ENCODE assay signal across 9 mouse cellular contexts in the genomic region with DNA sequence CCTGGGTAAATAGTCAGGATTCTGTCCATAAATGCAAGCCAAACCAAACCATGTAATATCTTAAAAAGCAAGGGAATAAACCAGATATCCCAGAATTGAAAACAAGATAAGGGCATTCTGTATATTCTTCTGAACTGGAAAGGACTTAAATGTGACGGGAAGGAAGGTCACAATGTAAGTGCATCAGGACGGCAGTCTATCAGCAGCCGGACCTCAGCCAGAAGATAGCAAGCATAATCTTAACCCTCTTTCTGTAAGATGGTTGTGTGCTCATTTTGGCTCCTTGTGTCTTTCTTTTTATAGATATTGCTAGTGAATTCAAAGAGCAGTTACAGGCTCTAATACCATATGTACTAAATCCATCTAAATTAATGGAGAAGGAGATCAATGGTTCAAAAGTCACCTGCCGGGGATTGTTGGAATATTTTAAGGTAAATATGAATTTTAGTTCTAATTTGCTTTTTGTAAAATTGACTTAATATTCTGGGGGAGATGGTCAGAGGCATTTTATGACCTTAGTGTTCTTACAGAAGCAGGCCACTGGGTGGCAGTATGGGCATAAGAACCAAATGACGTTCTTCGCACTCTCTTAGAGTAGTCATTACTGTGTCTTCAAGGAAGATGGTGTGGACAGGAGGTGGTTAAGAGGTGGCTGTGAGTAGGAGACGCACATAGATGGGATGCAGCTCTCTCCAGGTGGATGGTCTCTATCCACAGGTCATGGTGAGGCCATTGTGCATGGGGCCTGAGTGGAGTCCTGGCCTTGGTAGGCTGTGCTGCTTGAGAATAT. TPM values are rescaled to one million over a fixed set of nuclear protein-coding genes. Genes with fewer than 3 reads are reported as not detected.
DNase-seq lines count a peak whose midpoint lies in the region; ATAC-seq and TF ChIP-seq lines count a peak whose summit lies in the region.
"Had no signal": no experiment of that assay in that cellular context is flagged by ENCODE, and none has a peak within 500 bp of the region (broad histone marks: within the 10 kb centered on the region; RNA-seq: fewer than 3 reads in every experiment).

No protein-coding gene starts in this region.

- H3K27ac ChIP-seq in heart, embryonic 11.5 days (ENCODE audit: low read depth, low read length): no peak overlapping the region
- no peak overlapping the region for H3K27ac ChIP-seq in cerebellum, adult 2 months (ENCODE audit: insufficient read depth, low read length)
- H3K27ac ChIP-seq in midbrain, embryonic 11.5 days (ENCODE audit: low read depth, low read length): no peak overlapping the region
- no peak overlapping the region for H3K27ac ChIP-seq in small intestine, adult 2 months (ENCODE audit: insufficient read depth, low read depth, low read length)

- H3K4me3 ChIP-seq in heart, embryonic 11.5 days (ENCODE audit: low read depth, low read length): no peak overlapping the region
- H3K4me3 ChIP-seq in cerebellum, adult 2 months (replicated peaks; ENCODE audit: insufficient read depth, low read depth, low read length): no peak overlapping the region
- H3K4me3 ChIP-seq in midbrain, embryonic 11.5 days (ENCODE audit: low read depth, low read length): no peak overlapping the region
- no peak overlapping the region for H3K4me3 ChIP-seq in small intestine, adult 2 months (ENCODE audit: low read depth, low read length)
- H3K4me3 ChIP-seq: myocyte had no signal

- DNase-seq in heart, adult 18-20 months: peak; percentile 46 to 84
- DNase-seq in cerebellum, adult 2 months: peak; percentile 14 to 52
- peak; percentile 64 to 69 for DNase-seq in left cerebral cortex, postnatal 14 days (ENCODE audit: low spot score in 2 of 2)
- peak; percentile 88 for DNase-seq in midbrain, embryonic 11.5 days (ENCODE audit: low spot score, missing footprints)

- TF ChIP-seq POLR2A in cerebellum, adult 2 months (IDR thresholded peaks at IDR 0.05; ENCODE audit: borderline replicate concordance, insufficient read depth, low read length): no peak
- no peak for TF ChIP-seq POLR2A in small intestine, adult 2 months (IDR thresholded peaks at IDR 0.05; ENCODE audit: low read depth, low read length)

- H3K4me1 ChIP-seq in heart, embryonic 11.5 days (ENCODE audit: control insufficient read depth, insufficient read depth, low read length): no peaks in the 10 kb centered on the region
- no peaks in the 10 kb centered on the region for H3K4me1 ChIP-seq in cerebellum, adult 2 months (ENCODE audit: control insufficient read depth, insufficient read depth, low read length)
- H3K4me1 ChIP-seq in midbrain, embryonic 11.5 days (ENCODE audit: control insufficient read depth, insufficient read depth, low read length): no peaks in the 10 kb centered on the region
- no peaks in the 10 kb centered on the region for H3K4me1 ChIP-seq in small intestine, adult 2 months (ENCODE audit: control insufficient read depth, insufficient read depth, insufficient read length, low read length)

- H3K27me3 ChIP-seq in heart, embryonic 11.5 days (ENCODE audit: control insufficient read depth, insufficient read depth, low read length): no peaks in the 10 kb centered on the region
- no peaks in the 10 kb centered on the region for H3K27me3 ChIP-seq in cerebellum, adult 2 months (ENCODE audit: control insufficient read depth, insufficient read depth, low read length)
- H3K27me3 ChIP-seq in midbrain, embryonic 11.5 days (ENCODE audit: control insufficient read depth, insufficient read depth, low read length): no peaks in the 10 kb centered on the region
- no peaks in the 10 kb centered on the region for H3K27me3 ChIP-seq in small intestine, adult 2 months (ENCODE audit: control insufficient read depth, insufficient read depth, low read length)

- 47% methylated on average over 7 of the region's 7 CpGs for WGBS in heart, embryonic 11.5 days (ENCODE audit: insufficient replicate concordance)
- WGBS in cerebellum, adult 2 months: 52% methylated on average over 7 of the region's 7 CpGs
- 60% methylated on average over 7 of the region's 7 CpGs for WGBS in midbrain, embryonic 11.5 days
- 56% methylated on average over 7 of the region's 7 CpGs for WGBS in small intestine, adult 2 months

- no peaks in the 10 kb centered on the region for H3K9me3 ChIP-seq in heart, embryonic 11.5 days (replicated peaks; ENCODE audit: control insufficient read depth, low read length)
- no peaks in the 10 kb centered on the region for H3K9me3 ChIP-seq in midbrain, embryonic 11.5 days (ENCODE audit: control insufficient read depth, low read length)

- ATAC-seq in heart, embryonic 11.5 days (replicated peaks; ENCODE audit: insufficient number of reproducible peaks, low FRiP score, low TSS enrichment): no peak
- peak; percentile 62 for ATAC-seq in frontal cortex, adult (ENCODE audit: low TSS enrichment)
- peak; percentile 43 for ATAC-seq in inflammation-experienced regulatory T-cells, adult 6 months
- peak; percentile 76 for ATAC-seq in midbrain, embryonic 11.5 days (ENCODE audit: low FRiP score)

- TF ChIP-seq CTCF in cerebellum, adult 2 months (IDR thresholded peaks at IDR 0.05; ENCODE audit: borderline replicate concordance, insufficient read depth, low read depth, low read length): peak; percentile 58; the same call in 1 of the 2 replicates
- TF ChIP-seq CTCF in small intestine, adult 2 months (IDR thresholded peaks at IDR 0.05; ENCODE audit: extremely low read depth, insufficient read length, insufficient replicate concordance, low read depth, low read length): peak; percentile 55; the same call in 1 of the 2 replicates

- peaks cover 12% of the 10 kb centered on the region for H3K36me3 ChIP-seq in heart, embryonic 11.5 days (ENCODE audit: control insufficient read depth, insufficient read depth, low read length)
- H3K36me3 ChIP-seq in midbrain, embryonic 11.5 days (ENCODE audit: control insufficient read depth, insufficient read depth, low read length): peaks cover 4% of the 10 kb centered on the region; the same call in 1 of the 2 replicates
- peaks cover 51% of the 10 kb centered on the region for H3K36me3 ChIP-seq in small intestine, adult 2 months (ENCODE audit: control insufficient read depth, insufficient read depth, low read length)

- H3K9ac ChIP-seq in heart, embryonic 11.5 days (ENCODE audit: low read depth, low read length): no peak overlapping the region
- no peak overlapping the region for H3K9ac ChIP-seq in midbrain, embryonic 11.5 days (ENCODE audit: low read length)

- no peak overlapping the region for H3K4me2 ChIP-seq in heart, embryonic 11.5 days
- H3K4me2 ChIP-seq in midbrain, embryonic 11.5 days: no peak overlapping the region

- intact Hi-C loops in left cerebral cortex, postnatal 14 days (cut with DNase I): loop anchor here (1.0 kb wide), 1 partner anchor 66 kb away; no protein-coding TSS in a partner anchor

RNA-seq across cellular contexts. Expression of gene Pla2g16, which starts 28.4 kb away (rescaled TPM):
- 100 to 1,000 TPM; 122 to 149 TPM for total RNA-seq in heart, adult 18-20 months (2021)
- polyA plus RNA-seq in heart, embryonic 11.5 days (2014; fragmentation: Nextera tagmentation; extraction: Ambion mirVana): 42.5 and 46.7 TPM in 2 replicates
- 50.6 and 56.9 TPM in 2 replicates for polyA plus RNA-seq in cerebellum, adult 2 months (2012; rRNA removed)
- 10 to 100 TPM; 69.4 to 97.5 (median 81.1) TPM for polyA plus RNA-seq in inflammation-experienced regulatory T-cells, adult 6 months (2017; shearing (Covaris generic))
- total RNA-seq in left cerebral cortex, postnatal 14 days (2021): 10 to 100 TPM; 14.1 TPM
- polyA plus RNA-seq in midbrain, embryonic 11.5 days (2014; fragmentation: Nextera tagmentation; extraction: Ambion mirVana): 2.3 and 3.2 TPM in 2 replicates
- 15.7 and 23.1 TPM in 2 replicates for polyA plus RNA-seq in small intestine, adult 2 months (2012; rRNA removed)

RNA-seq across cellular contexts. Expression of gene Atl3, which starts 35.0 kb away (rescaled TPM):
- total RNA-seq in heart, adult 18-20 months (2021): 10 to 100 TPM; 12.6 to 17.2 TPM
- polyA plus RNA-seq in heart, embryonic 11.5 days (2014; fragmentation: Nextera tagmentation; extraction: Ambion mirVana): 8.9 and 9.5 TPM in 2 replicates
- polyA plus RNA-seq in cerebellum, adult 2 months (2012; rRNA removed): 18.1 and 18.3 TPM in 2 replicates
- 10 to 100 TPM; 21.2 to 26.6 (median 26.2) TPM for polyA plus RNA-seq in inflammation-experienced regulatory T-cells, adult 6 months (2017; shearing (Covaris generic))
- 10 to 100 TPM; 19.6 to 21.1 TPM for total RNA-seq in left cerebral cortex, postnatal 14 days (2021)
- 6.3 and 8.5 TPM in 2 replicates for polyA plus RNA-seq in midbrain, embryonic 11.5 days (2014; fragmentation: Nextera tagmentation; extraction: Ambion mirVana)
- 1.3 and 2.6 TPM in 2 replicates for polyA plus RNA-seq in small intestine, adult 2 months (2012; rRNA removed)

RNA-seq across cellular contexts. Expression of gene Rtn3, which starts 45.8 kb away (rescaled TPM):
- 10 to 100 TPM; 70.9 to 79.7 TPM for total RNA-seq in heart, adult 18-20 months (2021)
- polyA plus RNA-seq in heart, embryonic 11.5 days (2014; fragmentation: Nextera tagmentation; extraction: Ambion mirVana): 101 and 117 TPM in 2 replicates
- polyA plus RNA-seq in cerebellum, adult 2 months (2012; rRNA removed): 563 and 663 TPM in 2 replicates
- 10 to 100 TPM; 36.0 to 58.3 (median 45.6) TPM for polyA plus RNA-seq in inflammation-experienced regulatory T-cells, adult 6 months (2017; shearing (Covaris generic))
- total RNA-seq in left cerebral cortex, postnatal 14 days (2021): 100 to 1,000 TPM; 936 to 943 TPM
- polyA plus RNA-seq in midbrain, embryonic 11.5 days (2014; fragmentation: Nextera tagmentation; extraction: Ambion mirVana): 371 and 383 TPM in 2 replicates
- 66.3 and 95.6 TPM in 2 replicates for polyA plus RNA-seq in small intestine, adult 2 months (2012; rRNA removed)

Comparison
In these comparisons a context has a peak if more than half of its experiments do, and no peak if none do; other contexts are left out.
1. DNase-seq: peak in every context shown above with its lines; median percentile 88 in midbrain, embryonic 11.5 days; 66 in left cerebral cortex, postnatal 14 days; 65 in heart, adult 18-20 months; 33 in cerebellum, adult 2 months.